Mouse (Mus musculus) layer of hippocampus, adult 9-11 months (tissue): ENCODE data around the gene Usp47.

ENCODE experiments used
- DNase-seq: peaks from one replicate; pipeline ENCODE4 v3.0.0; 2022

The Usp47 gene

DNA sequence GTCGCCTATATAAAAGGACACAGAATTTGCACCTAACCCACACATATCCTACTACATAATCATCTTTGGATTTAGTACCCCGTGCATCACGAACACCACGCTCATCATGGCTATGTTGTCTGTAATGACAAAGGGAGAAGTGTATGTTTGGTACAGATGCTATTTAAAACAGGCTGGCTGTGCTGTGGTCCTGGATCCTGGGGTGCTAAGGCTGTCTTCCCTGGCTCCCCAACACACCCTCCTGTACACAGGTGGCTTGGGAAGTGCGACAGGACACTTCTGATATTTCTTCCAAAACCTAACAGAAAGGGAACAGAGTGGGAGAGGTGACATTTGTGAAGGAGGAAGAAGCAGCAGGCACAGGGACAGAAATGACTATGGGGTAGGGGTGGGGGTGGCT is 100.3 kb downstream of the Usp47 start:
- peak; percentile 59 for DNase-seq

DNA sequence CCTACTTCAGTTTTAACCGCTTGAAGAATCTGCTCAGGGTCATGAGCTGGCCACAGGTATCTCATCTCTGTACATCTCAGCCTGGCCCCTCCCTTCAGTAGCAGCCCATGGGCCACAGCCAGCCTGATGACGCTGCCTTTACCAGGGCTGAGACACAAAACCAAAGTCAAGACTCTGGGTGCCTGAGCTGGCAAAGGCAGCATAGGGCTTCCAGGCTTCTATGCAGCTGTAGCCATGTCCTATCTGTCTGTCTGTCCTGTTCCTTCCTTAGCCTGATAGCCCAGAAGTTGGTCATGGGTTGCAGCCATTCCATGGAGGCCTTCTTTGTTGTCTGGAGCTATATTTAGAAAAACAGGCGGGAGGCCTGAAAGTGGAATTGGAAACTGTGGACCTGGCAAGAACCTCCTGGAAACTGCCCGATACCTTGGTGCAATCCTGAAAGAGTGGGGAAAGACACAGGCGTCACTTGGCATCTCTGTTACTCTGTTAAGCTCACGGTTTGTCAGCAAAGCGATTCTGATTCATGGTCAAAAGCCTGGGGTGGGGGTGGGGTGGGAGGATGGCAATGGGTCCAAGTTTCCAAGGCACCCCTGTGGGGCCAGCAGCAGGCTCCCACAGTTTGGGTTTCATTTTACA is 102.4 kb downstream of the Usp47 start:
- DNase-seq, result no peak

DNA sequence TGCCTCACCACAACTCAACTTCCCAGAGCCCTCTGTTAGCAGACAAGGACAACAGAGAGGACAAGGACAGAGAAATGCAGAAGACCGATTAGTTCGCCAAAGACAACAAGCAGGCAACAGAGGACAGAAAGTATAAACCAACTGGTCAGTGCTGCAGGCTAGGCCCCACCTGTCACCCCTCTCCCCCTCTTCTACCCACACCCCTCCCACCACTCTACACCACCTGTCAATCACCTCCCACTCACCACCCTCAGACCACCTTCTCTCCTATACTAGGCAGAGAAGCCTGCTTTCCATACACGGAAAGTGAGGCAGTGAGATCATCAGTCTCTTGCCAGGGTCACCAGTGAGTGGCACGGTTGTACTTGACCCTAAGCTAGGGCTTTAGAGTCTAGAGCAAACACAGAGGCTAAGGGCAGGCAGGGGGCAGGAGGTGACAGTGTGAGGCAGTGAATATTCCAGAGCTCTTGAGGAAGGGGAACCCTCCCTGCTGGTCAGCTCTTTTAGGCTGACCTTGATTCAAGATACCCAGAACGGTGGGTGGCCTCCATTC is 103.9 kb downstream of the Usp47 start:
- no peak for DNase-seq

DNA sequence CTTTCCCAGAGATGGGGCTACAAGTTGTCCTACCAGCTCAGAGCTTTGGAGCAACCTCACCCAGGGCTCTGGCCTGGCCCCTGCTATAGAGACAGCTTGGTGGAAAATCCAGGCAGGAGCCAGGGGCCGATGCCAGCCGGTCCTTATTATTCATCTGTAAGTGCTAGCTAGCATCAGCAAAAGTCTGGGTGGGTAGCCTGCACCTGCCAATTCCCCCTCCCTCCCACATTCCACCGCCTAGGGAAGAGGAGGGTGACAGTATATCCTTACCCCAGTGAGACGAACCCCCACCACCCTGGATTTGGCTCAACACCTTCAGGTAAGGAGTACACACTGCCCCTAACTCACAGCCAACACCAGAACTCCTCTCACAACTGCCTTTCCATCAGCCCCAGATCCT is 104.7 kb downstream of the Usp47 start:
- no peak for DNase-seq

DNA sequence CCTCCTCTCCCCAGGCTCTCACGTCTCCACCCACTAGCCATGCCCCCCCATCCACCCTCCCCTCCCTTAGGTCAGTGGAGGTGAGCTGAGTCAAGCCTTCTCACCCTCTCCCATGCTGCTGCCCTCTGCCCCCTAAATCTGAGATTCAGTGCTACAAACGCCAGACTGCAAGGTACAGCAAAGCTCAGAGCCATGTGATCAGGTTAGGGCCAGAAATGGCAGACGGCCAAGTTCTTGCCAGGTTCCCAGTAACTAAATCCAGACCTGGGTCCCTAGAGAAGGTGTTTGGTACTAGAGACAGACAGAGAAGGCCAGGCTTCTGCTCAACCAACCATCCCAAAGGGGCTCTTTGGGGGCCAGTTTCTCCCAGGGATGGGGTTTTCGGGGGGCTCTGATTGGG is 105.5 kb downstream of the Usp47 start:
- no peak for DNase-seq

DNA sequence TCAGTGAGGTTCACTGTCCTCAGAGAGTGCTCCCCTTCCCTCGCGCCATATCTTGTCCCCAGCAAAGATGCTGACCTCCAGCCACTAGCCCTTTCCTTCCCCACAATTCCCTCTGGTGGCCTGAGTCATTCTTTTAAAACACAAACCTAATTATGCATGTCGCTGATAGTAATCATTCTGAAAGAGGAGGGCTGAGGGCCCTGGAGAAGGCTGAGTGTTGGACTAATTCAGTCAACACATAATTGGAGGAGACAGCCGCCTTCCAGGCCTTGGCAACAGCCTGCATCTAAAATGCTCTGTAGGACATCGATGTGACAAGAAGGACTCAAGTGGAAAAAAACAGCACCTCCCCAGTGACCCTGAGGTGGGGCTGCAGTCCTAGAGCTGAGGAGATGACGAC is 106.5 kb downstream of the Usp47 start:
- DNase-seq, result no peak

DNA sequence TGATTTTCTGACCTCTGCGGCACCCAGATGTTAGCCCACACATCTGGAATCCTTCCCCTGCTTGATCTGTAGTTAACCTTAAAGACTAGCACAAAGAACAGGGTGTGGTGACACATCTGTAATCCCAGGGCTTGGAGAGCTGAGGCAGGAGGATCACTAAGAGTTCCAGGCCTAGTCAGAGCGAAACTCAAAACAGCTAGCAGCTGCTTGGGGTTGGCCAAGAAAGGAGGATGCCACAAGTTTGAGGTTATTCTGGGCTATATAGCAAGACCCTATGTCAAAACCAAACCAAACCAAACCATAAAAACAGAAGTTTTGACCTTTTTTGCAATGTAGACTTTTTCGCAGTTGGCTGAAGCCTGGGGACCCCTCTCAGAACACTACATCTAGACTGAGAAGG is 107.4 kb downstream of the Usp47 start:
- no peak for DNase-seq

DNA sequence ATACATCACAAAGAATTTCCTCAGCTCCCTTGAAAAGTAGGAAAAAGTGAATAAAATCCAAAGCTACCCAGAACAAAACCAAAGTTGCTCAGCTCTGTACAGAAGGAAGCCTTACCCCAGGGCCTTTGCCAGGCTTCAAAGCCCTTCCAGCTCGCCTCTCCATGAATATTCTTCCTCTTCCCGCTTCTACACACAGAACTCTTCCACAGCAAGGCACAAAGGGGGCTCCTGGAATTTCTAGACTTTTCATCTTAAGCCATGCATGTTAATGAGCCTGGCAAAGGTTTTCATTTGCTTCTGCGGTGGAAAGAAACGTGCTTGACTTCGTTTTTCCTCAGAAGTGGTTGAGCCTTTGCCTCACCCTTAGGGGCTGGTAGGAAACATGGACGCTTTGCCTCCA is 108.7 kb downstream of the Usp47 start:
- no peak for DNase-seq

DNA sequence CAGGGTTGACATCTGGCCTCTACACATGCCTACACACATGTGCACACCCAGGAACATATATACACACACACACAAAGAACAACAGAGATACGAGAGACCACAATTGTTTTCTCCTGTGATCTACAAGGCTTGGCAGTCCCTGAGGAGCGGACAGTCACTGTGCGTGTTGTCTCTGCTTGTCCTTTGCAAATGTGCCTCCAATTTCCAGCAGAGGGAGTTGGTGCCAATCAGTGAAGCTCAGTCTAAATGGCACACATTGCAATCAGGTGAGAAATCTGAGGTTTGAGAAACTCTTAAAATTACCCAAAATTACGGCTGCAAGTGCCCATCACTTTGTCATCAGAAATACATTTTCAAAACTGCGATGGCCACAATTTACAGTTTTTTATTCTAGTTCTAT is 110.0 kb downstream of the Usp47 start:
- no peak for DNase-seq

DNA sequence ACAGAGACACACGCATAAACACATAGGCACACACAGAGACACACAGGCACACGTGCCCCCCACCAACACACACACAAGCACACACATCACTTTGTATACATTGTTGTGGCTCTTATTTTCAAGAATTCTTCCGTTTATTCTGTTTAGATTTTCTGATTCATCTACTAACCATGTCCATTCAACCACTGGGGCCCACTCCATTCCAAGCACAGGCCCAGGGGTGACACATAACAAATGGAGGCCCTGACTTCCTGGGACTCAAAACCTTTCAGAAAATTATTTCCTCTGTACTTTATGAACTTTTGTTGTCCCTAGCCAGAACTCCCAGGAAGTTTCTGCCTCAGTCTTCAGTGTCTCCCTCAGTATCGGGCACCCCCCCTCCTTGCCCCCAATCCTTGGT is 111.9 kb downstream of the Usp47 start:
- DNase-seq, result no peak

DNA sequence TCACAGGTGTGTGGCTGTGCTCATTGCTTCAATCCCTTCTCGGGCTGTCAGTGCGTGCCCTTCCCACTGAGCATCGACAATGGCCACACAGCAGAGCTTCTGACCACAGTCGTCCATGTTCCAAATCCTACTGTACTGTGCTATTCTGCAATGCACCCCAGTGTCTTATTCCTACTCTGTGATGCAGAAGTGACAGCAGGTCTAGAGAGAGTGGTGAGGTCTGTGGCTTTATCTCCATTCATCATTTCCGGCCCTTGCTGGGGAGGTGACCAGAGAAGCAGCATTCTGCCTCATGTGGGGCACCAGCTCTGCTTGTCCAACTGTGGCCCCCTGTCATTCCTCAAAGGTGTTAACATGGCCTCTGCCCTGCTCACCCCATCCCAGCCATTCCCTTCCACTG is 113.2 kb downstream of the Usp47 start:
- no peak for DNase-seq

DNA sequence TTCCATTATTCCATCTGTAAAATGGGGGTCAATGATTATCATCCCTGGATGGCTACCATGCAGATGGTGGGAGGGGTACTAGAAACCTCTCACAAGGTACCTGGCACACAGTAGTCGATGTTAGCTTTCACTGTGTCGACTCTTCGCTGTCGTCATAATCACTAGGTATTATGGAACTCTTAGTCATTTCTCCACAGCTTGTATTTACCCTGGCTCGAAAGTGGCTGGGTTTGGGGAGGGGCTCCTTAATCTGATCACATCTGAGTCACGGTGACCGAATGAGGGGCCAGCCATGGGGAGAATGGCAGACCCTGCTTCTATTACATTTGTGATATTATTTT is 114.8 kb downstream of the Usp47 start:
- DNase-seq, result no peak

DNA sequence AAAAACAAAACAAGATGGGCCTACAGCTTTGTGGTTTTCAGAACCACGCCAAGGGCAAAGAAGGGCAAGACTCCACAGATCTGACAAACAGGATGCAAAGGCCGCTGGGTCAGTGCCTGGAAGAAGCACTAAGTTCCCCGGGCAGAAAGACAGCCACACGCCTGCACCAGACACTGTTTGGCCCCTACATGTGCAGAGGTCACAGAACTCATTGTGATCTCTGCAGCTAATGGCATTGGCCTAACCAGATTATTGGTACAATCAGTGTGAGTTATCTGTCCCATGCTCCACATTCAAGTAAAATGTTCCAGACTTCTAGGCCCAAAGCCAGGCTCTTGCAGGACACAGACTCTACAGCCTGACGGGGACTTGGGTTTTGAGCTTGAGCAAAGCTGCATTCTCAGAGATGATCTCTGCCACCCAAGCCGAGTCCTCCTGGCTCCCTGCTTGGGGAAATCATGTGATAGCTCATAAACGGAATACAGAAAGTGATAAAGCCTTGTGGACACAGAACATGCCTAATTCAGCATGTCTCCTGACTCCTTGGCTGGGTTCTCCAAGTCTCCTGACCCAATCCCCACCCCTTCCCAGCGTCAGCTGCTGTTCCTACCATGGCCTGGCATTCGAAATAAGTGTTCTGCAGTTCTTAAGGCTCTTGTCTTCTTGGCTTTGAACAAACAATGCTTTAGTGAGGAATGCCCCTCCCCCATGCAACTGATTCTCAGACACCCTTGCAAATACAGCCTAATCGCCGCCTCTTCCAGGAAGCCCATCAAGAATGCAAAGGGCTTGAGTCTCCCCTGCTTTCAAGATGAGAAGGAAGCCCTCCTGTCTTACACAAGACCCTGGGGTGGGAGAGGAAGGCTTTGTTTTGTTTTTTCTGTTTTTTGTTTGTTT is 115.5 kb downstream of the Usp47 start:
- no peak for DNase-seq

DNA sequence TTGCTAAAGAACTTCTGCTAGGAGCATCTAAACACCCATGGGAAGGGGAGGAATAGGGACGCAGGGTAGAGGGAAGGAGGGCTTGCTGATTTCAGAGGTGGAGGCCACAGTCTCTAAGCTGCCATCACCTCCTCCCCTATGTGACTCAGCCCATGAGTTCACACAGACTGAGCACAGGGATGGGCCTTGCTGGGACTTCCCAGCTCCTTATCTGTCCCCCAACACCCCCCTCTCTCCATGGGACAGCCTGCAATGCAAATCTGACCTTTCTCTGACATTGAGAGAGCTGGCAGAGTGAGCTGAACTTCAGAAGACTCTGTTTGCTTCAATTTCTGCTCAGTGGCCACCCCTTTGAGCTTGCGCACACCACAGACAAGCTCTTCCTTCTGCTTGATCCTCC is 117.4 kb downstream of the Usp47 start:
- no peak for DNase-seq

DNA sequence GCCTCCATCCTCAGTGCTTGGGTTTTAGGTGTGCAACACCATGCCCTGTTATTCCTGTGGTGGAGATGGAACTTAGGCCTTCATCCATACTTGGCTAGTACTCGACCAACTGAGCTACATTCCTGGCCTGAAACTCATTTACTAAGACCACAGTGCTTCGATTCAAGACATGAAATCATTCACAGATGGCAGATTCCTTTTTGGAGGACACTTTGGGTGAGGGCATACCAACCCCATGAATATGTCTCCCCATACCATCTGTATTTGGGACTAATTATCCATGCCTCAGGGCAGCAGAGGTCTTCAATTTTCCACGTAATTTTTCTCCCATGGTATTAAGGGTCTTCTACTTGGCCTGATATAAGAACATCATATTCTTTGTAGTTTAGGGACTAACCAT is 119.3 kb downstream of the Usp47 start:
- no peak for DNase-seq

DNA sequence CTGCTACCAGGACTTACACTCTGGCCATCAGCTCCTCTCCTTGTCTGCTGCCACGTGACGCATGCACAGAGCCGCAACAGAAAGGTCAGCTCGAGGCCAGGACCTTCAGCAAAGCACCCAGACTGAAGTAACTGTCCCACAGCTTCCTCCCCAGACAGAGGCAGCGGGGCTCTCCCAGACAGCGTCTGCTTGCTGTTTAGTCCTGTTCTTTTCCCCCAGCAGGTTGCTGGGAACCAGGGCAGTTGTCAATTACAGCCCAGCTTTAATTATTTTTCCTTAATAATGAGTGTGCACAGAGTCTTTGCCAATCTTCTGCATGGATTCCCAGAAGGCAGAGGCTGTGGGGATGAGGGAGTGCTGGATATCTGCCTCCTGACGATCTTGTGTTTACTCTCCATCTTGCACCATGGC is 119.8 kb downstream of the Usp47 start:
- no peak for DNase-seq

DNA sequence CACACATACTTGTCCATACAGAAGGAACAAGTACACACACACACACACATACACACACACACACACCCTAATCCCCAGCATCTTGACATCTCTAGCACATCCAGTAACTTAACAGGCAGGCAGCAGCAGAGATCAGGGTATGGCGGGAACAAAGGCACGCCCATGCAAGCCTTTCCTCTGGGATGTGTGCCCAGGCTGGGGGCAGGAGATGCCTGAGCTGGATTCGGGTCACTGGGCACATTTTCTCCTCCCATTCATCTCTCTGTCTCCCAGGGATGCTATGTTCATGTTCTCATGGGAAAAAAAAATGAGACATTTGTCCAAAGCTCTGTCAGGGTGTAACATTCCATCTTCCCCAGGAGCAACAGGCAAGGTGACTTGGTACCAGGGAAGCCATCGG is 120.7 kb downstream of the Usp47 start:
- no peak for DNase-seq

DNA sequence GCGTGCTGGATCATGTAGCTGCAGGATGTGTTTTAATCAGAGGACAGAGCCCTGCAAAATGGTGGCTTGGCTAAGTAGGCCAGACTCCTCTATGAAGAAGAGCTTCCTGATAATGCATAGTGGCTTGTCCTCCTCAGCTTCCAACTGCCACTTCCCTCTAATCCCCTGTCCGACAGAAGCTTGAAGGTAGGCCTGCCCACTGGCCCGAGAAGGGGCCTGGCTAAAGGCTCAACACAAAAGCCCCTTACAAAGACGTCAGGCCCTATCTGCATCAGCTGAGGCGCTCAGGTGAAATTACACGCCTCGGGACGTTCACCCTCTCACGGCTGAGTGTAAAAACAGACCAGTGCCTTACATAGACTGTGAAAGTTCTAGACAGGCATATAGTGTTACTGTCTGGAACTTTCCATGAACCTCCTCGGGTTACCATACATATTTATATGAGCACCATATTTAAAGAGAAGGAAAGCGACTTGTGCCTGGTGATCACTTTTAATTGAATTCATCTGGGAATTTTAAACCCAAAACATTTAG is 121.4 kb downstream of the Usp47 start:
- DNase-seq, result no peak

DNA sequence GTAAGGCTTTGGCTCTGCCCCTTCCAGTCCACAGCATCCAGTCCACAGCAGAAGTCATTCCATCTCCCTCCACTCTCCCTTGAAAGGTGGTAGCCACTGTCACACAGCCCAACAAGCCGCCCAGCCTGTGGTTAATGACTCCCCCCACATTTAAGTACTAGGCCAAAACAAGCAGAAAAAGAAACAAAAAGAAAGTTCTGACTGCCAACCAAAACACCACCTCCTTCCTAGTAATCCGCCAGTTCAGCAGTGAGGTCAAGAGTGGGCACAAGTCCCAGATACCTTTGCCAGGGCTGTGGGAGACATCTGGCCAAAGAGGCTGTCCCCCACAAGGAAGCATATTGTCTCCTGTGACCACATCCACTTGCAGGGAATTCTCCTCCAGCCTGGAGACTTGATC is 124.7 kb downstream of the Usp47 start:
- no peak for DNase-seq

DNA sequence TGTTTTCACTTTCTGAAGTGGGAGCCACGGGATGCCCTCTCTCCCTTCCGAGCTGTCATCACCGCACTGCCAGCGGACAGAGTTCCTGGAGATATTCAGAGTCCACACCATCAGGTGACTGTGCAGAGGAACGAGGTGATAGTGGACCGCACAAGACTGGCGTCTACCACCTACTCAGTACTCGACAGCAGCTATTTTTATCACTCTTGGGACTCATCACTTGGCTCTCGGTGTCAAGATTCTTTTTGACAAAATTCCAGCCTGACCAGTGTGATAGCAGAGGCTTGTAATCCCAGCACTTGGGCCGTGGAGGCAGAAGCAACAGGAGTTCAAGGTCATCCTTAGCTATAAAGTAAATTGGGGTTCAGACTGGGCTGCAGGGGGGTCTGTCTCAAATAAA is 125.8 kb downstream of the Usp47 start:
- no peak for DNase-seq

DNA sequence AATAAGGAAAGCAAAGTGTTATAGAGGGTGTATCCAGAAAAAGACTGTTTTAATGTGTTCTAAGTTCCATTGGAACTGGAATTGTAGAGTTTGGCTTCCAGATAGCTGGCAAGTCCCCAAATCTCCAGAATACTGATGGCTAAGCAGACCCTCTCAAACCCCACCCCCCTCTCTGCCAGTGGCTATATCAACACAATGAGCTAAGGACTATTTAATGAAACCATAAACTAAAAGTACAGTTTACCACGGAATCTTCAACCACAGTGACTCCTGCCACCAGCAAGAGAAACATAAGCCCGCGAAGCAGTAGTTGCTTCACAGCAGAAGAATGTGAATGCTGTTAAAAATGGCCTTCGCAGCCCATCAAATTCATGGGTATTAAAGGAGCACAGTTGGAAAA is 131.1 kb downstream of the Usp47 start:
- no peak for DNase-seq

DNA sequence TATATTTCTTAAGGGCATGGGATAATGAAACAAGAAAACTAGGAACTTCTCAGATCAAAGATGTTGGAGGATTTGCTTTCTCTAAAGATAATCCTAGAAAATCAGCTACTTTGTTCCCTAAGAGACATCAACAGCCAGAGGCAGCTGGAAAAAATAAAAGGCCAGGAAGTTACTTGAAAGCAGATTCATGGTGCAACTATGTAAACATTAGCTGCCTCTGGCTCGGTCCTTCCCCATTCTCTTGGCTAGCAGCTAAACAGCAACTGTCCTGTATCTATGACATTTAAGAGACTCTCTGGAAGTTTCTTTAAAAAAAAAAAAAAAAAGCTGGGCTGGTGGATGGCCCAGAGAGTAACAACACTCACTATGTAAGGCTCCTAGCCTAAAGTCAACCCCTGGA is 131.9 kb downstream of the Usp47 start:
- no peak for DNase-seq

DNA sequence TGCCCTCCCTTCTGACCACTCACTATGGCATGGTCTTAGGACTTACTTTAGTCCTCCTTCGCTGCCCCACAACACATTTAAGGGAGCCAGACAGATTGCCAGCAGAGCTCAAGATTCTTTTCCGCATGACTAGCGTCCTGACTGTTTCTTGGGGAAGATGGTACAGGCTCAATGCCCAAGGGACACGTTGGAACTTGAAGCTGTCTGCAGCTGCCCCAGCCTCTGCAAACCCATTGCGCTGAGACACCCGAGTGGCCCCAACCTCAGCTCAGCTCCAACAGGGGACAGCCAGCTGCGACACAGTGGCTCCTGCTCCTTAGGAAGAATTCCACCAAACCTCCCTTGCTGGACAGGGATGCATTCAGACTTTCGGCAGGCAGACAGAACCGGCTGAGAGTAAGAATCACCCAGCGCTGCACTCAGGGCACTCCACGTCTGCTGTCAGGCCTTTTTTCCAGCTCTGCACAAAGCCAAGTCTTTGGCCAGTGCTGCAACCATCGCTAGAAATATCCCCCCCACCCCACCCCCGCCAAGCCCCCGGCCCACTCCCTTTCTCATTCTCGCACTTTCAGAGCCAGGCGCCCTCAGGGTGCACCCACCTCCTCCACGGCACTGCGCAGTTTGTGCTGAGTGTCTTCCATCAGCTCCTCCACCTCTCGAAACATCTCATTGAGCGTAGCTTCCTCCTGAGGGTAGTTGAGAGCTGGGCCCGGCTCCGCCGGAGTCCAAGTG is 134.4 kb downstream of the Usp47 start:
- DNase-seq, result no peak

DNA sequence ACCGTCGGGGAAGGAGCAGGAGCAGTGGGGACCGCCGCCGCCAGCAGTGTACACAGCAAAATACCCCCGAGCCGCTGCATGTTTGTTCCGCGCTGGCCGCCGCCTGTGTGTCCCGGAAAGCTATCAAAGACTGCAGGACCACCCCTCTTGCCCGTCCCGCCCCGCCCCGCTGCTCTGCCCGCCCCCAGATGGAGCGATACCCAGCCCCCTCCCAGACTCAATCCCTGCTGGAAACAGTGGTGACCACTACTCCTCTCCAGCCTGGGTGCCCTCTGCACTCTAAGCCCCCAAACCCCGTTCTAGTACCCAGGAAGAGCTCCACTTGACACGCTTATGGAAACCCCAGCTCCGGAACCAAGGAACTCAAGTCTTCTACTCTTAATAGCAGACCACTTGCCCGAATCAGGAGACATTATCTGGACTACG is 135.0 kb downstream of the Usp47 start:
- no peak for DNase-seq
